Mouse (Mus musculus): ENCODE data around the gene Ndufa3. TPM values are rescaled to one million over a fixed set of nuclear protein-coding genes. Genes with fewer than 3 reads are reported as not detected.

The Ndufa3 gene
- total RNA-seq, 2 experiments from 2014 or later: 490 to 497 TPM

DNA sequence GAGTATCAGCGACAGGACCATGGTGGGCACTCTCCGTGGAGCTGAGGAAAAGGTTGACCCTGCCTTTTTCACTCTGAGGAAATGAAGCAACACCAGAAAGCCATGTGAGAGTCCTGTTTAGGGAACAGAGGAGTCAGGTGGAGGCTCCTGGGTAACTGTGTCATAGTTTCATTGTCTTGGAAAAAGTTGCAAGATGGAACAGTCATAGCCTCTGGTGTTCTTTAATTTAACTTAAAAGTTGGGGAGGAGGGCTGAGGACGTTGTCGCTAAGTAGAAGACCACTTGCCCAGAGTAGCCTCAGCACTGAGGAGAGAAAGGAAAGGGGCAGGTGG is 1.1 kb upstream of the Ndufa3 start, which contains the start of gene Oscar:
Oscar (minus strand) TSS at position 101 of the 332 bp plus-strand sequence.
- no peak for TF ChIP-seq CTCF (IDR thresholded peaks at IDR 0.05)

DNA sequence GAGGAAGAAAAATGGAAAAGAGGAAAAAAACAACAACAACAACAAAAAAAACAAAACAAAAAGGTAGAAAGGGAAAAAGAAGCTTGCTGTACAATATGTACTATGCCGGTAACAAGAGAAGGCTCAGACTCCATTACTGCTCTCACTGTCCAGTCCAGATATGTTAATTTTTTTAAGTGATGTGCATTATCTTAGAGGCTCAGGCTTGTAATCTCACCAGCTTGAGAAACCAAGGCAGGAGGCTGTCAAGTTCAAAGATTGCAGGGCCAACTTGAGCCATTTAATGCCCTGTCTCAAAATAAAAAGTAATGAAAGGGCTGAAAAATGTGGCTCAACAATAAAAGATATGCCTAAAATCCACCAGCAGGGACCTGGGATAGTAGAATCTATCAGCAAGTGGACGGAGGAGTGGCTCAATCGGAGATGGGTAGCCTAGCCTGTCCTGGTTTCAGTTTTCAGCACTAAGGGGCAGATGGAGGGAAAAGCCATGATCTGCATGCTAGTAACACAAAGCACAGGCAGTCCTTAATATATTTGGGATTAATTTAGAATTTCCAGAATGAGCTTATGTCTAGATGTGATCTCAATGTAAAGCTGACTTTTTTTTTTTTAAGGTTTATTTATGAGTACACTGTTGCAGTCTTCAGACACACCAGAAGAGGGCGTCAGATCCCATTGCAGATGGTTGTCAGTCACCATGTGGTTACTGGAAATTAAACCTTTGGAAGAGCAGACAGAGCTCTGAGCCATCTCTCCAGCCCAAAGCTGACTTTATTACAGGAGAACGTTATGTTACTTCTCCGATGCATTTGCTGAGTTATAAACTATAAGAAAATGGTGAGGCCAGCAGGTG is 558 bp upstream of the Ndufa3 start:
- Histone ChIP-seq H3K27ac (no peak overlapping the region), H3K4me3 (peak overlapping the region; percentile 90)
- peak; percentile 33 to 41 for DNase-seq (ENCODE audit: extremely low spot score in 1 of 2, low spot score in 2 of 2)
- TF ChIP-seq CTCF (IDR thresholded peaks at IDR 0.05): peak; percentile 65
- intact Hi-C loops (cut with DNase I): loop anchor here (1.0 kb wide), 1 partner anchor 13 kb away; the partner anchor contains the start of genes Prpf31 and Tfpt

More for the DNA sequence above, 1.1 kb upstream of the Ndufa3 start, which contains the start of gene Oscar:
- no peak within 1 kb of the TSS for H3K27ac ChIP-seq
- H3K4me3 ChIP-seq: peak within 1 kb of the TSS; percentile 90
- DNase-seq (ENCODE audit: extremely low spot score in 1 of 2, low spot score in 2 of 2): no peak
- intact Hi-C loops (cut with DNase I): no loop called here

DNA sequence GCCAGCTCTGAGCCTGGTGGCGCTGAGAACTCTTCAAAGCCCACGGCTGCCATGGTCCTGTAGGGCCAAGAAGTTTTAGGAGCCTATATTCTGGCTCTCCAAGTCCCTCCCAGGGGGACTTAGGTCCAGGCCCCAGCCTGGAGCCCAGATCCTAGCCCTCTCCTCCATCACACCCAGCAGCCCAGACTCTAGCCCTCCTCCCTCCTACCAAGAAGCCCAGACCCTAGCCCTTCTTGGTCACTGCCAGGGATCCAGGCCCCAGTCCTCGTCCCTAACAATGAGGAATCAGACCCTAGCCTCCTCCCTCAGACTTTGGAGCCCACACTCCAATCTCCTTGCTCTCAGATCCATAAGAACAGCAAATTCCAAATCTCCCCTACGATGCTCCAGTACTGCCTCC is 11.9 kb downstream of the Ndufa3 start:
- no peak for DNase-seq (ENCODE audit: extremely low spot score in 1 of 2, low spot score in 2 of 2)
- intact Hi-C loops (cut with DNase I): loop anchor here (1.0 kb wide), 1 partner anchor 12 kb away; the partner anchor contains the start of gene Ndufa3
- TF ChIP-seq CTCF (IDR thresholded peaks at IDR 0.05): no peak
- Histone ChIP-seq H3K27ac (peak overlapping the region; percentile 97), H3K4me3 (peak overlapping the region; percentile 61)

DNA sequence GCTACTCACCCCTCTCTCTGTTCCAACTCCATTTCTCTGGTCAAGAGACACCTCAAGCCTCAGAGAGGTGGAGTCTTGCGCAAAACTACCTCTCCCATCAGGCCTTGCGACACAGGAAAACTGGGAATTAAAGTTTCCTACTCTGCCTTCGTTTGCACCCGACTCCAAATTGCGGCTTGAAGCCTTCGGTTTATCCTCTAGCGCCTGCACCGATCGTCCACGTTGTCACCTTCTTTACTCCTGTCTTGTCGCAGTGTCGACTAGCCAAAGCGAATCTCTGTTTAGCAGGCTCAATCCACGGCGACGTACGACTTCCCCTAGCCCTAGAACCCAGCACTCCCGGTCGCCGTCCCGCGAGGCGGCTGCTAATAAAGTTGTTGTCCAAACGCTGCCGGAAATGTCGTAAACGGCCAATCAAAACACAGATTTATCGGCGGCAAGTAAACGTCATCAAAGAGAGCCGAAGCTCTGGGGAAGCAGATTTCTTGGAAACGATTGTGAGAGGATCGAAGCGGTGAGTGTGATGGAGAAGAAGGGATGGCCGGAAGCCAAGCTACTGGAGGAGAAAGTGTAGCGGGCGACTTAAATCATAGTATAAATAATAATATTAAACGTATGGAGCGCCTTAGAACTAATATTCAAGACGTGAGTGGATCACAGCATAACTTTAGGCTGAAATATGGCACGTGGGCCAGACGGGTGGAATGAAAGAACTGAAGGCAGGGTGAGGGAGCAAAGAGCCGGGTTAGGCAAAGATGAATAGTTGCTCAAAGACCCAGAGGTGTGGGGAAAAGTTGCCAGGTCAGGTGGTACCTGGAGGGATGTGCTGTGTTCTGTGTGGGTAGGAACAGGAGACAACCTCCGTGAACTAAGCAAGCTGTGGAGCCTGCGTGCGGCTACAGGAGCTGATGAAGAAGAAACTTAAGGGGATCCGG is 12.6 kb downstream of the Ndufa3 start, which contains the start of the genes Tfpt and Prpf31:
Tfpt (minus strand) TSS at position 387 of the 935 bp plus-strand sequence.
Prpf31 (plus strand) TSS at position 443 of the 935 bp plus-strand sequence.
- H3K27ac ChIP-seq: peak within 1 kb of the TSS; percentile 97
- intact Hi-C loops (cut with DNase I): loop anchor here (1.0 kb wide), 1 partner anchor 13 kb away; the partner anchor contains the start of gene Ndufa3
- H3K4me3 ChIP-seq: peak within 1 kb of the TSS; percentile 61
- TF ChIP-seq CTCF (IDR thresholded peaks at IDR 0.05): no peak
- peak; percentile 93 to 94 for DNase-seq (ENCODE audit: extremely low spot score in 1 of 2, low spot score in 2 of 2)

DNA sequence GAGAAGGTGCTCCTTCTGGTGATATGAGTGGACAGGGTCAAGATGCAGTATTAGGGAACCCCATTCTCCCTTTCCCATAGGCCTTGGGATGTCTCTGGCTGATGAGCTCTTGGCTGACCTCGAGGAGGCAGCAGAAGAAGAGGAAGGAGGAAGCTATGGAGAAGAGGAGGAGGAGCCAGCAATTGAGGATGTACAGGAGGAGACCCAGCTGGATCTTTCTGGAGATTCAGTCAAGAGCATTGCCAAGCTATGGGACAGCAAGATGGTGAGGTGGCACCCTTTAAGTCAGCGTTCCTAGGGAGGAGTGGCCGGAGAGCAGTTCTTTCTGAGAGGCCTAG is 13.3 kb downstream of the Ndufa3 start:
- TF ChIP-seq CTCF (IDR thresholded peaks at IDR 0.05): no peak
- DNase-seq (ENCODE audit: extremely low spot score in 1 of 2, low spot score in 2 of 2): no peak
- Histone ChIP-seq H3K27ac (no peak overlapping the region), H3K4me3 (peak overlapping the region; percentile 61)
- intact Hi-C loops (cut with DNase I): no loop called here

DNA sequence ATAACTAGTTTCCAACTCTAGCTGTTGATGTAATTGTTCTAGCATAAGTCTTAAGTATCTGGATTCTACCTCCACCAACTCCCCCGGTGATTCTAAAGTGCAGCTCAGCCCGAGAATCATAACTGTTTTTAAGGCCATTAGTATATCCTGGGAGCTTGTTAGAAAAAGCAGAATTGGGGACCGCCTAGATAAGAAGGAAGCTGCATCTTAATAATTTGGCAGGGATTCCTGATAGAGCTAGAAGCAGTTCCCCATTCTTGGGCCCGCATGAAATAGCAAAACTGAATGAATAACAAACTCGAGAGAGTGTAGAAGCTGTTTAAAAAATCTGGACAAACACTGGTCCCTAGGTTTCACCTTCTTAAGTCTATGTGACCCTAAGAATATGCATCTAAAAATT is 26.2 kb downstream of the Ndufa3 start:
- intact Hi-C loops (cut with DNase I): loop anchor here (10.0 kb wide), 1 partner anchor 1421 kb away; the partner anchor contains the start of gene U2af2
- no peak for DNase-seq (ENCODE audit: extremely low spot score in 1 of 2, low spot score in 2 of 2)
- H3K4me3 ChIP-seq: no peak overlapping the region
- H3K27ac ChIP-seq: no peak overlapping the region
- TF ChIP-seq CTCF (IDR thresholded peaks at IDR 0.05): no peak

DNA sequence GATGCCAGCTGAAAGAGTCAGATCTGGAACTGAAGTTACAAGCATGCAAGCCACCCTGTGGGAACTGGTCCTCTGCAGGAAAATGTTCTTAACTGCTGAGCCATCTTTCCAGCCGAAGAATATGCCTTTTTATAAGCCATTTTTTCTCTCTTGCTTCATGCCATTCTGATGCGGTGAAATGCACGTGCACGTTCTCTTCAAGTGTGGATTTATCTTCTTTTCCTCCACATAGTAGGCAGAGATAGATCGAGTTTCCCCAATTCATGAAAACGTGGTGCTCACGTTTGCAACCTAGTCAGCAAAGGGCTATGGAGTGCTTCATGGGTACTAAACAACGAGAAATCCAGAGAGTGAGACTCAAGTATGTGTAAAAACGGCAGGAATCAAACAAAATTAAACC is 26.7 kb downstream of the Ndufa3 start:
- no peak for TF ChIP-seq CTCF (IDR thresholded peaks at IDR 0.05)
- Histone ChIP-seq H3K4me3 (peak overlapping the region; percentile 45), H3K27ac (no peak overlapping the region; the same call in 1 of the 2 replicates)
- DNase-seq (ENCODE audit: extremely low spot score in 1 of 2, low spot score in 2 of 2): no peak
- intact Hi-C loops (cut with DNase I): loop anchor here (10.0 kb wide), 1 partner anchor 1421 kb away; the partner anchor contains the start of gene U2af2

DNA sequence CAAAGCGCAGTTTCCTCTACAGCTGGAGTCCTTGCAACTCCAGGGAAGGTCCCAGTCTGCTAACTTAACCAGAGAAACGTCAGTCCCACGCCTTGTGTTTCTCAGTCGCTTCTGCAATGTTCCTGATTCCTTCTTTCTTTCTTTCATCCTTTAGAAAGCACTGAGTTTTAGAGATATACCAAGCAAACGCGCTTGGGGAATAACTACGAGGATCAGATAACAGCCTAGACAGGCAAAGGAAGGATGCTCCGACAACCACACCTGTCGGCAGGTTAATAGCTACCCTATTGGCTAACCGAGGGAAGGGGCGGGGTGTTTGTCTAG is 27.1 kb downstream of the Ndufa3 start:
- DNase-seq (ENCODE audit: extremely low spot score in 1 of 2, low spot score in 2 of 2): no peak
- H3K4me3 ChIP-seq: peak overlapping the region; percentile 45
- TF ChIP-seq CTCF (IDR thresholded peaks at IDR 0.05): no peak
- intact Hi-C loops (cut with DNase I): loop anchor here (10.0 kb wide), 1 partner anchor 1420 kb away; the partner anchor contains the start of gene U2af2
- no peak overlapping the region; the same call in 1 of the 2 replicates for H3K27ac ChIP-seq

DNA sequence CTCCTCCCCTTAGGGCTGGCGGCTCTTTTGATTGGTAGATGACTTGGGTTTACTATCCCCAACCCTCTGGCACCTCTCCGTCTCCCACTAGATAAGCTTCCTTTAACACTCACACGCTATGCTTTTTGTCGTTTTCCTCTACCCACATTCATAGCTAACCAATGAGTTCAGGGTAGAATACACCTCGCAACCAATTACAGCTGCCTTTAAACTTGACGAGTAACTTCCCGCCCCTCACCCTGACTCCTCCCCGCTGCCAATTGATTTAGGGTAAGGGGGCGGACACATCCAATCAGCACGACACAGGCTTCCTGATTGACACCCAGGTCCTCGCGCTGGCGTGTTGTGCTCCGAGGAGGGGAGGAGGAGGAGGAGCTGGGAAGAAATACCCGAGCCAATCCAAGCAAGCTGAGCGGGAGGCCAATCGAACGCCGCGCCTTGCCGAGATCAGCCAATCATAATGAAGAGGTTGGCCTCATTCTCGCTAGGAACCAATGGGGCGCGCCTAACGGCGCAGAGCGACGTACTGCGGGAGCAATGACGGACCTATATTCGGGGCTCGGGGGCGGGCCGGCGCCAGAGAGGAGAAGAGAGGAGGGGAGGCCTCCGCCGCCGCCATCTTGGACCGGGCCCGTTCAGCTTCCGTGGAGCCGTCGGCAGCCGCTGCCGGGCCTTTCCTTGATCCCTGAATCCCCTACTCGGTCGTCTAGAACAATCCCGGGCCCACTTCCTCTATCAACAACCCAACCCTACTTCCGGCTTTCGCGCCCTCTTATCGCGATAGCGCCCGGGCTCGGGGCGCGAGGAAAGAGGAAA is 27.7 kb downstream of the Ndufa3 start, which contains the start of gene Cnot3:
Cnot3 (plus strand) TSS at position 597 of the 816 bp plus-strand sequence.
- Histone ChIP-seq H3K4me3 (peak within 1 kb of the TSS; percentile 79), H3K27ac (peak within 1 kb of the TSS; percentile 97)
- intact Hi-C loops (cut with DNase I): loop anchor here (10.0 kb wide), 1 partner anchor 1420 kb away; the partner anchor contains the start of gene U2af2
- no peak for TF ChIP-seq CTCF (IDR thresholded peaks at IDR 0.05)
- peak; percentile 96 to 99 for DNase-seq (ENCODE audit: extremely low spot score in 1 of 2, low spot score in 2 of 2)

DNA sequence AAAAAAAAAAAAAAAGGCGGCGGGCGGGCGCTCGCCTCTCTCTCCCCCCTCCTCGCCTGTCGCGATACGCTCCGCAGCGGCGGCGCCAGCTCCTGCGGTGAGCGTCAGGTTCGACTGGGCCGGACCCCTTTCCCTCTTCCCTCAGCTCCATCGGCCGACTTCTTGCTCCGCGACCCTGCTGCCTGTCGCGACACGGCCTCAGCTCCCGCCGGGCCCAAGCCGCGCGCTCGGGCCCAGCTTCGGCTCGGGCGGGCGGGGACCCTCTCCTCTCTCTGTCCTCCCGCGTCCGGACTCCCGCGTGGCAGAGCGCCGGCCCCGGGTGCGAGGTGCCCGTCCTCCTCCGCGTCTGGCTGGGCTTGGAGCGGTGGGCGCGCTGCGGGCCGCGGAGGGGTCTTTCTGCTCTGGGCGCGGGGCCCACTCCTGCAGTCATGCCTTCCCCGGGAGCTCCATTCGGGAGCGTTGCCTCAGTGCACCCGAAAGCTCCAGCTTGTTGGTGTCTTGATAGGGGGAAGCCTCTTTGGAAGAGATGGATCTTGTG is 28.4 kb downstream of the Ndufa3 start:
- intact Hi-C loops (cut with DNase I): loop anchor here (1.0 to 10.0 kb wide), 3 partner anchors 20 to 1419 kb away; partner anchors contain the start of genes Leng1 and U2af2
- Histone ChIP-seq H3K27ac (peak overlapping the region; percentile 97), H3K4me3 (peak overlapping the region; percentile 79)
- no peak for TF ChIP-seq CTCF (IDR thresholded peaks at IDR 0.05)
- DNase-seq (ENCODE audit: extremely low spot score in 1 of 2, low spot score in 2 of 2): peak; percentile 43 to 55

All from left cerebral cortex, adult 2 months (tissue).